Mouse (Mus musculus) thymus, adult 2 months (tissue): Measurements from ENCODE around the gene Ntf3.

Experiments used
- CTCF ChIP-seq: fragments of 200-500 bp; IDR thresholded peaks from 2 replicates; pipeline ENCODE4 v1.5.1; 2012; ENCODE audit warnings: mild to moderate bottlenecking, control low read depth, low read length, moderate library complexity, borderline replicate concordance; ENCODE audit not compliant: control insufficient read depth, poor library complexity, insufficient read depth; ENCODE audit errors: extremely low read depth
- POLR2A ChIP-seq: fragments of 200-500 bp; IDR thresholded peaks from 2 replicates; pipeline ENCODE4 v1.6.1; 2012; ENCODE audit warnings: mild to moderate bottlenecking, low read length, control low read depth, moderate library complexity; ENCODE audit not compliant: control insufficient read depth, poor library complexity, insufficient read depth; ENCODE audit errors: extremely low read depth

GRCm38 (mm10) chr6:126106798-126107173 is 59.9 kb downstream of the Ntf3 start:
- no peak for TF ChIP-seq POLR2A
- TF ChIP-seq CTCF = no peak
